Mouse (Mus musculus) heart, embryonic 12.5 days (tissue): ENCODE measurements around the gene Fhl2. TPM values are rescaled to one million over a fixed set of nuclear protein-coding genes. Genes with fewer than 3 reads are reported as not detected.

Experiments used
- ATAC-seq: fragments of 200-750 bp; cut with Nextera tagmentation; 2 replicates; pipeline ENCODE4 v1.8.0; 2017; ENCODE audit warnings: moderate TSS enrichment, moderate library complexity; ENCODE audit not compliant: insufficient number of reproducible peaks, low FRiP score
- H3K27ac ChIP-seq: fragments of 300-500 bp; sonication (generic); 2 replicates; pipeline ENCODE4 v1.5.1; 2016; ENCODE audit warnings: mild to moderate bottlenecking, moderate library complexity; ENCODE audit not compliant: poor library complexity, severe bottlenecking
- H3K27me3 ChIP-seq: fragments of 300-500 bp; sonication (generic); replicated peaks from 2 replicates; pipeline ENCODE4 v1.6.1; 2016; ENCODE audit warnings: mild to moderate bottlenecking, moderate library complexity
- H3K36me3 ChIP-seq: fragments of 300-500 bp; sonication (generic); 2 replicates; pipeline ENCODE4 v1.6.1; 2016; ENCODE audit warnings: mild to moderate bottlenecking, moderate library complexity
- H3K4me1 ChIP-seq: fragments of 300-500 bp; sonication (generic); replicated peaks from 2 replicates; pipeline ENCODE4 v1.6.1; 2016; ENCODE audit warnings: mild to moderate bottlenecking
- H3K4me2 ChIP-seq: fragments of 300-500 bp; sonication (generic); 2 replicates; pipeline ENCODE4 v1.6.1; 2016; ENCODE audit warnings: mild to moderate bottlenecking, moderate library complexity
- H3K4me3 ChIP-seq: fragments of 300-500 bp; sonication (generic); 2 replicates; pipeline ENCODE4 v1.5.1; 2016; ENCODE audit warnings: mild to moderate bottlenecking
- H3K9ac ChIP-seq: fragments of 300-500 bp; sonication (generic); 2 replicates; pipeline ENCODE4 v1.6.1; 2016; ENCODE audit warnings: mild to moderate bottlenecking, moderate library complexity
- H3K9me3 ChIP-seq: fragments of 300-500 bp; sonication (generic); replicated peaks from 2 replicates; pipeline ENCODE4 v1.6.1; 2016; ENCODE audit warnings: mild to moderate bottlenecking, moderate library complexity
- WGBS: fragments of 180-500 bp; shearing (Covaris S2); methylation state at CpG from one replicate; pipeline ENCODE4 v1.1.7; 2016; 5-methylcytosine and 5-hydroxymethylcytosine counted together
- polyA plus RNA-seq: library from polyadenylated mRNA; unstranded; fragments of >200 nt; fragmentation: Nextera tagmentation; extraction: Ambion mirVana; gene quantifications from 2 replicates; pipeline ENCODE4 v1.2.1, GENCODE M21; 2016

The Fhl2 gene
- 203 and 205 TPM in 2 replicates for polyA plus RNA-seq

DNA sequence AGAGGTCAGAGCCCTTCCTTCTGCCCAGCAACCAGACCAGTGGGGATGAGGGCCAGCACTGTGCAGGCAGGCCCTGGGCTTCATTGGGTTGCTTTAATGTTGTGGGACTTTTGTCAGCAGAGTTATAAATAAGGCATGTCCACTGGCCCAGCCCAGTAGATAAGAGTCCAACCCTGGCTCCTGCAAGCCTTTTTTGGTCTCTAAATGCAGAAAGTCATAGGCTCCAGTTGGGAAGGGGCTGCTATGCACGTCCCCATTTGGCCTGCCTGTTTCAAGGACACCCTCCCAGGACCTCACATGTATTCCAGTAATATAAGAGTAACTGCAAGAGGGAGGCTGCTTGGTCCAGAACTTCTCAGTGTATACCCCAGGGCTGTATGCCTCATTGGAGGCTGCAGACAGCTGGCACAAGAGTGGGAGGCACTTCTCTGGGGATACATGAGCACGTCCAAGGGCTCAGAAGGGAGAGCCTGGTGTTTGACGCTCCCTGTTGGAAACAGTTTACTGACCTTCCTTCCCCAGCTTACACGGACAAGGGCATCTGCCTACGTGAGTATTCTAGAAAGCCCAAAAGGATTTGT is at the start of gene Fhl2:
Fhl2 (minus strand) TSS at position 324 of the 581 bp plus-strand sequence.
- Histone ChIP-seq H3K27me3 (no peaks in the 10 kb centered on the region), H3K4me2 (peak within 1 kb of the TSS; percentile 53), H3K9me3 (no peaks in the 10 kb centered on the region), H3K9ac (peak within 1 kb of the TSS; percentile 42), H3K27ac (peak within 1 kb of the TSS; percentile 94), H3K4me3 (peak within 1 kb of the TSS; percentile 40), H3K4me1 (peaks cover 29% of the 10 kb centered on the region), H3K36me3 (no peaks in the 10 kb centered on the region)
- 41% methylated on average over 5 of the region's 5 CpGs for WGBS
- ATAC-seq: peak; percentile 72

- Histone ChIP-seq H3K9ac (no peak overlapping the region), H3K4me3 (no peak overlapping the region), H3K27me3 (no peaks in the 10 kb centered on the region), H3K4me1 (peaks cover 36% of the 10 kb centered on the region), H3K4me2 (no peak overlapping the region), H3K27ac (no peak overlapping the region), H3K9me3 (0 out of 2 replicates have a peak, but pooled peaks cover 4% of the 10 kb centered on the region), H3K36me3 (no peaks in the 10 kb centered on the region)
- 67% methylated on average over 2 of the region's 2 CpGs for WGBS
- ATAC-seq: no peak
Observed at GRCm38 (mm10) chr1:43245014-43245413, 48.2 kb upstream of the Fhl2 start.

- peaks cover 48% of the 10 kb centered on the region for H3K4me1 ChIP-seq
- ATAC-seq: no peak
- H3K27me3 ChIP-seq: no peaks in the 10 kb centered on the region
- H3K9me3 ChIP-seq: no peaks in the 10 kb centered on the region
- no peak overlapping the region for H3K4me3 ChIP-seq
- H3K27ac ChIP-seq: no peak overlapping the region
- WGBS: 64% methylated on average over 2 of the region's 2 CpGs
- H3K9ac ChIP-seq: no peak overlapping the region
- no peak overlapping the region for H3K4me2 ChIP-seq
- H3K36me3 ChIP-seq: no peaks in the 10 kb centered on the region
Observed at GRCm38 (mm10) chr1:43241208-43241607, 44.4 kb upstream of the Fhl2 start.

DNA sequence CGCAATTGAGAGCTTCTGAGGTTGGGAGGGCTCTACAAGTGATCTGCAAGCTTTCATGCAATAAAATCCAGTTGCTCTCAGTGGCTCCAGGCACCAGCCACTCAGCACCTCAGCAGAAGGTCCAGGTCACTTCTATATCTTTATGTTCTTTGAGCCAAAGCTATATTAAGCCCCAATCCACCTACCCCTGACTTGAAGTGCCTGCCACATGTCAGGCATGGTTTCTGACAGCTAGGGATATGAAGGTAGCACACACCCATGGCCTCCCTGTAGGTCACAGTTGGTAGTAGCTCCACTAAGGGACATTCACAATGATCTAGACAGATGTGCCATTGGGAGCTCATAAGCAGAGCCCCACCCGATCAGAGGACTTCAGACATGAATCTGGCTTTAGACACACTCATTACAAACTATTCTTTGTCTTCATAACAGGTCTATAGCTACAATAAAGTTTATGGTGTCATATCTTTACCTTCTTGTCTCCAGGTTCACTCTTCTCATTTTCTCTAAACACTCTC is 43.1 kb upstream of the Fhl2 start:
- no peak overlapping the region for H3K4me3 ChIP-seq
- no peaks in the 10 kb centered on the region for H3K36me3 ChIP-seq
- 55% methylated on average over 2 of the region's 2 CpGs for WGBS
- H3K9ac ChIP-seq: no peak overlapping the region
- H3K27me3 ChIP-seq: no peaks in the 10 kb centered on the region
- ATAC-seq: peak; percentile 78
- H3K9me3 ChIP-seq: no peaks in the 10 kb centered on the region
- no peak overlapping the region for H3K4me2 ChIP-seq
- 0 out of 2 replicates have a peak overlapping the region, but pooled peaks have one; percentile 77 for H3K27ac ChIP-seq
- peaks cover 52% of the 10 kb centered on the region for H3K4me1 ChIP-seq

GRCm38 (mm10) chr1:43238471-43238870 is 41.7 kb upstream of the Fhl2 start:
- 55% methylated on average over 2 of the region's 2 CpGs for WGBS
- H3K36me3 ChIP-seq: no peaks in the 10 kb centered on the region
- peak overlapping the region; percentile 64 for H3K27ac ChIP-seq
- ATAC-seq: no peak
- H3K27me3 ChIP-seq: no peaks in the 10 kb centered on the region
- H3K9ac ChIP-seq: no peak overlapping the region
- no peaks in the 10 kb centered on the region for H3K9me3 ChIP-seq
- peaks cover 52% of the 10 kb centered on the region for H3K4me1 ChIP-seq
- no peak overlapping the region for H3K4me3 ChIP-seq
- no peak overlapping the region for H3K4me2 ChIP-seq

GRCm38 (mm10) chr1:43237360-43238235 is 40.8 kb upstream of the Fhl2 start:
- no peak for ATAC-seq
- Histone ChIP-seq H3K9ac (no peak overlapping the region), H3K27me3 (no peaks in the 10 kb centered on the region), H3K4me1 (peaks cover 52% of the 10 kb centered on the region), H3K27ac (no peak overlapping the region), H3K9me3 (no peaks in the 10 kb centered on the region), H3K4me2 (no peak overlapping the region), H3K4me3 (no peak overlapping the region), H3K36me3 (no peaks in the 10 kb centered on the region)
- 81% methylated on average over 3 of the region's 3 CpGs for WGBS

DNA sequence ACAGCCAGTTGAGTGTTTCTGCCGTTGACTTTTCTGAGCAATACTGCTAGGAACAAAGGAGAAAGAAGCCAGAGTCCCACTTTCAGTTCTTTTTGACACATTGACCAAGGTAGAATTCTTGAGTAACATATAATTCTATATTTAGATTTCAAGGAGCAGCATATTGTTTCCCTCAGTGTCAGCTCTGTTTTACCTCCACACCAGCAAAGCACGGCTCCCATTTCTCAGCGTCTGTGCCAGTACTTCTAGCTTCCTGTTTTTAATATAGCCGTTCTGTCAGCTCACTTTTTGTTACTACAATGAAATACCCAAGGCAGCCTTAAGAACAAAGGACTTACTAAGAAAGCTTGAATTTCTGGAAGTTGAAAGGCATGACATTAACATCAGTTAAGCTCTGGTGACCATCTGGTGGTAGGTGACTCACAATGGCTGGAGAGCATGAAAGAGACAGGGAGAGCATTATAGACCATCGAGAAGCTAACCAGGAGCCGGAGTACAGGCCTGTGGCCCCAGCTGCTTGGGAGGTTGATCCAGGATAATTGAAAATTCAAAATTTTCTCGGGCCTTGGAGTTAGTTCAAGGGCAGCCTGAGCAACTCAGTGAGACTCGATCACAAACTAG is 28.9 kb upstream of the Fhl2 start:
- no peak for ATAC-seq
- no peaks in the 10 kb centered on the region for H3K36me3 ChIP-seq
- H3K9ac ChIP-seq: no peak overlapping the region
- no peak overlapping the region for H3K27ac ChIP-seq
- no peaks in the 10 kb centered on the region for H3K27me3 ChIP-seq
- no peak overlapping the region for H3K4me3 ChIP-seq
- no peaks in the 10 kb centered on the region for H3K9me3 ChIP-seq
- no peak overlapping the region for H3K4me2 ChIP-seq
- 56% methylated on average over 8 of the region's 8 CpGs for WGBS
- H3K4me1 ChIP-seq: peaks cover 7% of the 10 kb centered on the region

GRCm38 (mm10) chr1:43224943-43225342 is 28.2 kb upstream of the Fhl2 start:
- H3K36me3 ChIP-seq: no peaks in the 10 kb centered on the region
- no peak overlapping the region for H3K4me2 ChIP-seq
- no peak for ATAC-seq
- H3K27ac ChIP-seq: no peak overlapping the region
- no peak overlapping the region for H3K4me3 ChIP-seq
- WGBS: 75% methylated on average over 4 of the region's 4 CpGs
- H3K4me1 ChIP-seq: peaks cover 7% of the 10 kb centered on the region
- H3K9me3 ChIP-seq: no peaks in the 10 kb centered on the region
- H3K9ac ChIP-seq: no peak overlapping the region
- H3K27me3 ChIP-seq: no peaks in the 10 kb centered on the region

- Histone ChIP-seq H3K27me3 (no peaks in the 10 kb centered on the region), H3K4me3 (no peak overlapping the region), H3K36me3 (no peaks in the 10 kb centered on the region), H3K4me1 (peaks cover 7% of the 10 kb centered on the region), H3K9ac (no peak overlapping the region), H3K9me3 (no peaks in the 10 kb centered on the region), H3K4me2 (no peak overlapping the region), H3K27ac (no peak overlapping the region)
- 62% methylated on average over 2 of the region's 2 CpGs for WGBS
- no peak for ATAC-seq
Observed at GRCm38 (mm10) chr1:43224171-43224570, 27.4 kb upstream of the Fhl2 start.

- WGBS: 83% methylated on average over 5 of the region's 5 CpGs
- no peak for ATAC-seq
- no peaks in the 10 kb centered on the region for H3K36me3 ChIP-seq
Observed at GRCm38 (mm10) chr1:43223097-43223496, 26.3 kb upstream of the Fhl2 start.

More at GRCm38 (mm10) chr1:43223097-43223496, 26.3 kb upstream of the Fhl2 start:
- no peak overlapping the region for H3K4me3 ChIP-seq
- no peak overlapping the region for H3K27ac ChIP-seq
- H3K4me1 ChIP-seq: peaks cover 7% of the 10 kb centered on the region
- H3K27me3 ChIP-seq: no peaks in the 10 kb centered on the region
- H3K9ac ChIP-seq: no peak overlapping the region
- H3K4me2 ChIP-seq: no peak overlapping the region
- H3K9me3 ChIP-seq: no peaks in the 10 kb centered on the region
